Mouse (Mus musculus) neural tube, embryonic 13.5 days (tissue): ENCODE results near the gene Lurap1l. TPM values are rescaled to one million over a fixed set of nuclear protein-coding genes. Genes with fewer than 3 reads are reported as not detected.

Source experiments
- ATAC-seq: fragments of 200-750 bp; cut with Nextera tagmentation; 2 replicates; pipeline ENCODE4 v1.8.0; 2017; ENCODE audit warnings: low read depth, mild to moderate bottlenecking, moderate TSS enrichment, moderate library complexity
- H3K27ac ChIP-seq: fragments of 300-500 bp; sonication (generic); replicated peaks from 2 replicates; pipeline ENCODE4 v1.5.1; 2015; ENCODE audit warnings: moderate library complexity, mild to moderate bottlenecking, inconsistent platforms
- H3K27me3 ChIP-seq: fragments of 300-500 bp; sonication (generic); 2 replicates; pipeline ENCODE4 v1.6.1; 2015; ENCODE audit warnings: mild to moderate bottlenecking, inconsistent platforms
- H3K36me3 ChIP-seq: fragments of 300-500 bp; sonication (generic); 2 replicates; pipeline ENCODE4 v1.6.1; 2015; ENCODE audit warnings: mild to moderate bottlenecking, inconsistent platforms
- H3K4me1 ChIP-seq: fragments of 300-500 bp; sonication (generic); replicated peaks from 2 replicates; pipeline ENCODE4 v1.6.1; 2015; ENCODE audit warnings: inconsistent platforms
- H3K4me2 ChIP-seq: fragments of 300-500 bp; sonication (generic); 2 replicates; pipeline ENCODE4 v1.6.1; 2015; ENCODE audit warnings: inconsistent platforms, mild to moderate bottlenecking, moderate library complexity
- H3K4me3 ChIP-seq: fragments of 300-500 bp; sonication (generic); 2 replicates; pipeline ENCODE4 v1.5.1; 2015; ENCODE audit warnings: mild to moderate bottlenecking, inconsistent platforms
- H3K9ac ChIP-seq: fragments of 300-500 bp; sonication (generic); 2 replicates; pipeline ENCODE4 v1.6.1; 2015; ENCODE audit warnings: moderate library complexity, mild to moderate bottlenecking, inconsistent platforms
- H3K9me3 ChIP-seq: fragments of 300-500 bp; sonication (generic); 2 replicates; pipeline ENCODE4 v1.6.1; 2016; ENCODE audit warnings: inconsistent platforms
- WGBS: fragments of 180-500 bp; shearing (Covaris S2); methylation state at CpG from one replicate; pipeline ENCODE4 v1.1.7; 2015; 5-methylcytosine and 5-hydroxymethylcytosine counted together
- microRNA-seq: library from miRNA; unstranded; fragments of <30 nt; microRNA quantifications from one replicate; pipeline ENCODE4, GENCODE M21; 2016
- polyA plus RNA-seq: library from polyadenylated mRNA; unstranded; fragments of >200 nt; fragmentation: Nextera tagmentation; extraction: Ambion mirVana; gene quantifications from 2 replicates; pipeline ENCODE4 v1.2.1, GENCODE M21; 2015

The Lurap1l gene
- polyA plus RNA-seq, 1 experiment from 2014 or later = 8.2 TPM

DNA sequence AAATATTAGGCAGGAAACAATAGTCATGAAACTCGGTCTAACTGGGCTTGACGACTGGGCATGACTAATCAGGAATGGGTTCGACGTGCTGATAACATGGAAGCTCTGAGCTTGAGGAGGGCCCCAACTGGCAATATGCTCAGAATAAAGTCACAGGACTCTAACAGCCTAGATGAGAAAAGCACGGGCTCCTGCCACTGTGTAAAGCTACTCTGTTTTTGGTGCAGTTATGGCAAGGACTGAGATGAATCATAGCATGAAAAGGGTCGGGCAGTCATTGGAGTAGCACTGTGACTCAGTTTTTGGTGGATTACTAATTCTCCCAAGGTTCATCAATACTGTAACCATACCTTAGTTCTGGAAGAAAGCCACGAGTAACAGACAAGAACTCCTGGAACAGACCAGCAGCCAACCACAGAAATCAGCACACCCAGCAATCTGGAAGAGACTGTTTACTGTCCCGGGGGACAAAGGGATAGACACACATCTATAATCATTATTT, 39.9 kb downstream of the Lurap1l start:
- H3K9me3 ChIP-seq = no peaks in the 10 kb centered on the region
- no peak overlapping the region for H3K4me2 ChIP-seq
- no peak overlapping the region for H3K4me3 ChIP-seq
- no peak overlapping the region for H3K27ac ChIP-seq
- 40% methylated on average over 8 of the region's 8 CpGs for WGBS
- H3K36me3 ChIP-seq = no peaks in the 10 kb centered on the region
- H3K4me1 ChIP-seq = no peaks in the 10 kb centered on the region
- no peaks in the 10 kb centered on the region for H3K27me3 ChIP-seq
- ATAC-seq = no peak
- H3K9ac ChIP-seq = no peak overlapping the region

DNA sequence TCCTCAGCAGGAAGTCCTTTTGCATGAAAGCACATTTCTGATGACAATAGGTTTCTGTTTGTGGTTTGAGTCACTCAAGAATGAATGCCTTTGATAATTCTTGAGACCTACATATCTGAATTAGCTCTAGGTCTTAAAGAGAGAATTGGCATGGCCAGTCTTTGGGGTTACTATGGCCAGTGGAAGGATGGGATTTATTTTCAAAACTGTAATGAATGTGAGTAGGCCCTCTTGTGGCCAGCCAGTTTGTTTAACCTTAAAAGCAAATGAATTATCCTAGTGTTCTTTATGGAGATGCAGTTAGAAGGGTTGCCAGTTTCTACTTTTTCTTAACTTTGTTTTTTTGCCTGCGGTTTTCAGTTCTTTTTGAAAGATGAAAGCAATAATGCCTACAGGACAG, 42.2 kb downstream of the Lurap1l start:
- Histone ChIP-seq H3K27me3 (no peaks in the 10 kb centered on the region), H3K36me3 (no peaks in the 10 kb centered on the region), H3K4me3 (no peak overlapping the region), H3K4me1 (no peaks in the 10 kb centered on the region), H3K4me2 (no peak overlapping the region), H3K27ac (no peak overlapping the region), H3K9ac (no peak overlapping the region), H3K9me3 (no peaks in the 10 kb centered on the region)
- ATAC-seq = no peak
- 92% methylated on average over 1 of the region's 1 CpGs for WGBS

DNA sequence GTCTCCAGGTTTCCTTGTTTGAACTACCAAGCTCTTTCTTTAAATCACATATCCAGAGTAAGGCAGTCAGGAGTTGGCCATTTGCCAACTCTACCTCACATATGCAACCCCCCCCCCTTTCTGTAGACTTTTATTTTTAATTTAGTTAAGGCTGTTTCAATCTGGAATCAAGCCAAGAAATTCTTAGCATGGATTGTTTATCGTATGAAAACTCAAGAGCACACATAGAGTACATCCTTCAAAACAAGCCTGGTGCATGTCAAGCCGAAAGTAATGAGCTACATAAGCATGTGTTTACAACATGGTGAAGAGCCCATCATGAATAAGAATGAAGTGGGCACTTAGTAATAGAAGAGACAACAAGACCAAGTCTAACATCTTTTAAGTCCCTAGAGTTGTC, 45.5 kb downstream of the Lurap1l start:
- Histone ChIP-seq H3K4me3 (no peak overlapping the region), H3K4me2 (no peak overlapping the region), H3K4me1 (no peaks in the 10 kb centered on the region), H3K36me3 (no peaks in the 10 kb centered on the region), H3K9me3 (no peaks in the 10 kb centered on the region), H3K27ac (no peak overlapping the region), H3K27me3 (no peaks in the 10 kb centered on the region), H3K9ac (no peak overlapping the region)
- 84% methylated on average over 2 of the region's 2 CpGs for WGBS
- no peak for ATAC-seq

DNA sequence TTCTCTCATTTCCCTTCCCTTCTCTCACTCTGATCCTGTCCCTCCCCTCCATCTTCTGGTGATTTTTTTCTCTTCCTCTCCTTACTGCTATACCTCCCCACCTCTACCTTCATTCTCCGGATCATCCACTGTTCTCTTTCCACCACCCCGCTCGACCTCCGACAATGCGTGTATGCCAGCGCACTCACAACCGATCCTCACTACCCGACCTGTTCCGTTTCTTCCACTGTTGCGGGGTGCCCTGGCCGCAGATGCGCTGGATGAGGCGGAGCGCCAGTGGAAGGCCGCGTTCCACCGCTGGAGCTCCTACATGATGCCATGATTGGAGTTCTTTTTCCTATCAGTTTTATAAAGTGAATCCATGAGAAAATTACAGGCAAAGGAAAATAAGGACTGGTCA, 57.1 kb downstream of the Lurap1l start:
- no peak overlapping the region for H3K27ac ChIP-seq
- no peaks in the 10 kb centered on the region for H3K4me1 ChIP-seq
- 93% methylated on average over 17 of the region's 17 CpGs for WGBS
- H3K4me2 ChIP-seq = no peak overlapping the region
- ATAC-seq = no peak
- H3K36me3 ChIP-seq = no peaks in the 10 kb centered on the region
- H3K4me3 ChIP-seq = no peak overlapping the region
- H3K27me3 ChIP-seq = no peaks in the 10 kb centered on the region
- peaks cover 8% of the 10 kb centered on the region; the same call in 1 of the 2 replicates for H3K9me3 ChIP-seq
- H3K9ac ChIP-seq = no peak overlapping the region

DNA sequence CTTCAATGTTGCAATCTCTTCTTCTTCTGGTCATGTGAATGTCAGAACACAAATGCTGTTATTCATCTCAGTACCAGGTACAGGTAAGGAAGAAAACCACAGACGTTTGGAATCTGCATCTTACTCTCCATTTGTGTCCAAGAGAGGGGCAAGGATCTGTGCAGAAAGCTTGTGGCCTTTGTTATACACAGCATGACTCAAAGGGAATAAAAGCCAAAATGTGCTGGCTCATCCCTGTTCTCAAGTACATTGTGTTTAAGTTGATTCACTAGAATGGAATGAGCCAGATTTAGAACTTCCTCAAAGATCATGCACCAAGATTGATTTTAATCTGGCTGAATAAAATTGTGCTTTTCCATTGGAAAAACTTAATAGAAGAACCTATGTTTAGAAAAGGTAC, 61.4 kb downstream of the Lurap1l start:
- Histone ChIP-seq H3K4me3 (no peak overlapping the region), H3K27me3 (no peaks in the 10 kb centered on the region), H3K36me3 (no peaks in the 10 kb centered on the region), H3K9ac (no peak overlapping the region), H3K9me3 (peaks cover 8% of the 10 kb centered on the region; the same call in 1 of the 2 replicates), H3K4me2 (no peak overlapping the region), H3K4me1 (no peaks in the 10 kb centered on the region), H3K27ac (no peak overlapping the region)
- no peak for ATAC-seq
- 35% methylated on average over 1 of the region's 1 CpGs for WGBS

DNA sequence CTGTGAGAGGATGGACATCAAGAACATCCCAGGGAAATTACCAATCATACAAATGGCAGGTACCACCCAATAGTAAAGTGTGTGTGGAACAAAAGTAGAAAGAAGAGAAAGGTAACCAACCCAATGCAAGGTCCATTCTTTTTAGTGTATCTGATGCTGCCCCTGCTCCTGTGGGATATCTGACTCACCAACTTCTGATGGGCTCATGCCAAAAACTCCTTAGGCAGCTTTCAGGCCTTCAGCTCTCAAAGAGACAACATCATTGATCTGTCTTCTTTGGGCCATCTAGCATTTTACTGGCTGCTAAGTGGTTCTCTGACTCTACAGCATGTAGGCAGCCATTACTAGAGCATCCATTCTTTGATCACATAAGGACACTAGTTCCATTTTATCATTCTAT, 63.5 kb downstream of the Lurap1l start:
- Histone ChIP-seq H3K9me3 (no peaks in the 10 kb centered on the region), H3K27me3 (no peaks in the 10 kb centered on the region), H3K4me2 (no peak overlapping the region), H3K4me3 (no peak overlapping the region), H3K4me1 (no peaks in the 10 kb centered on the region), H3K27ac (no peak overlapping the region), H3K9ac (no peak overlapping the region), H3K36me3 (no peaks in the 10 kb centered on the region)
- ATAC-seq = no peak

DNA sequence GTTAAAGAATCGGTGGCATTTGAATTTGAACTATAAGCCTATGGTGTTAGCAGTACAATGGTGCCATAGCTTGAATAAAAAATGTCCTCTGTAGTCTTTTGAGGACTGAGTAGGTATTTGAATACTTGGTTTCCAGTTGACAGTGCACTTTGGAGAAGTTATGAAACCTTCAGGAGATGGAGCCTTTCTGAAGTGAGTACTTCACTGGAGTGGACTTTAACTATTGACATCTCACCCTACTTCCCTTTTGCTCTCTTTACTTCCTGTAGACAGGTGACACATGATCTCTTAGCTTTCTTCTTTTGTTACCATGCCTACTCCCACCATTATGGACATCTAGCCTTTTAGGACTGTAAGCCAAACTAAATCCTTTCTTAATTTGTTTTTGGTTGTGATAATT, 80.4 kb downstream of the Lurap1l start:
- no peaks in the 10 kb centered on the region for H3K9me3 ChIP-seq
- no peaks in the 10 kb centered on the region for H3K36me3 ChIP-seq
- WGBS = 83% methylated on average over 1 of the region's 1 CpGs
- no peak for ATAC-seq
- no peak overlapping the region for H3K9ac ChIP-seq
- H3K4me2 ChIP-seq = no peak overlapping the region
- H3K27me3 ChIP-seq = no peaks in the 10 kb centered on the region
- no peaks in the 10 kb centered on the region for H3K4me1 ChIP-seq
- no peak overlapping the region for H3K4me3 ChIP-seq
- no peak overlapping the region for H3K27ac ChIP-seq

DNA sequence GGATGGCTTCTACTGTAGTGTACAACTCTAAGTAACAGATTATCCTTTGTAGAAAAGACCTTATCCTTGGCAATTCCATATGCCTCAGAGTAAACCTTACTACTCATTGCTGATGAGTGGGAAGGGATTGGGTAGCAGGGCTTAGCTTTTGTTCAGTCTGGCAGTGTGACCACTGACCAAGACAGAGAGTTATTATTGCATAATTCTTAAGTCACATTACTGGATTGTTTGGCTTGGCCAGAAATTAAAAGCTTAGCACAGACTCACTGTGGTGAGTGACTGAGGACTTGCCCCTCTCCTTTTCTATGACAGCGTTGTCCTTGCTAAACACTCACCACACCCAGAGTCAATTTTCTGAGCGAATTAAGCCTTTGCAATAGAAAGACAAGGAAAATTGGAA, 93.1 kb downstream of the Lurap1l start:
- H3K27ac ChIP-seq = no peak overlapping the region
- no peak for ATAC-seq
- no peaks in the 10 kb centered on the region for H3K4me1 ChIP-seq
- H3K4me2 ChIP-seq = no peak overlapping the region
- H3K36me3 ChIP-seq = no peaks in the 10 kb centered on the region
- no peaks in the 10 kb centered on the region for H3K27me3 ChIP-seq
- H3K9me3 ChIP-seq = no peaks in the 10 kb centered on the region
- no peak overlapping the region for H3K9ac ChIP-seq
- no peak overlapping the region for H3K4me3 ChIP-seq
- 87% methylated on average over 2 of the region's 2 CpGs for WGBS

Small RNAs within 50 kb of the gene (microRNA-seq; reads per million reads assigned to microRNA genes)
- not detected for gene Gm27452

Other genes with a start within 250 kb of the Lurap1l start
- 0.24 TPM in 1 of 2 replicates, not detected in the other for gene Tyrp1, start 76.5 kb upstream of the Lurap1l start, polyA plus RNA-seq